Mouse (Mus musculus): ENCODE results near the gene Serpinb11. TPM values are rescaled to one million over a fixed set of nuclear protein-coding genes. Genes with fewer than 3 reads are reported as not detected.

Gene Serpinb11
- not detected in 2 replicates for polyA plus RNA-seq (2015; fragmentation: Nextera tagmentation; extraction: Ambion mirVana)

GRCm38 (mm10) chr1:107360898-107361297 is at the start of gene Serpinb11:
Gene Serpinb11 (plus strand): TSS chr1:107361198.
- 66% methylated on average over 1 of the region's 1 CpGs for WGBS
- no peaks in the 10 kb centered on the region for H3K4me1 ChIP-seq (replicated peaks)
- H3K9ac ChIP-seq (replicated peaks) = no peak within 1 kb of the TSS
- no peak within 1 kb of the TSS for H3K27ac ChIP-seq
- H3K4me3 ChIP-seq (replicated peaks) = no peak within 1 kb of the TSS
- no peak within 1 kb of the TSS for H3K4me2 ChIP-seq (replicated peaks)
- H3K27me3 ChIP-seq = no peaks in the 10 kb centered on the region
- ATAC-seq = no peak
- H3K9me3 ChIP-seq = no peaks in the 10 kb centered on the region
- H3K36me3 ChIP-seq = no peaks in the 10 kb centered on the region

GRCm38 (mm10) chr1:107345979-107346378 is 15.0 kb upstream of the Serpinb11 start:
- H3K9me3 ChIP-seq = no peaks in the 10 kb centered on the region
- H3K27ac ChIP-seq = no peak overlapping the region
- no peaks in the 10 kb centered on the region for H3K4me1 ChIP-seq (replicated peaks)
- no peak overlapping the region for H3K4me3 ChIP-seq (replicated peaks)
- H3K9ac ChIP-seq (replicated peaks) = no peak overlapping the region
- H3K4me2 ChIP-seq (replicated peaks) = no peak overlapping the region
- ATAC-seq = no peak
- H3K36me3 ChIP-seq = no peaks in the 10 kb centered on the region
- no peaks in the 10 kb centered on the region for H3K27me3 ChIP-seq

- no peak for ATAC-seq
- Histone ChIP-seq H3K36me3 (no peaks in the 10 kb centered on the region), H3K4me1 (replicated peaks) (no peaks in the 10 kb centered on the region), H3K9me3 (no peaks in the 10 kb centered on the region), H3K4me3 (replicated peaks) (no peak overlapping the region), H3K27ac (no peak overlapping the region), H3K27me3 (no peaks in the 10 kb centered on the region), H3K9ac (replicated peaks) (no peak overlapping the region), H3K4me2 (replicated peaks) (no peak overlapping the region)
- WGBS = 94% methylated on average over 2 of the region's 2 CpGs
Measured at GRCm38 (mm10) chr1:107346788-107347187, 14.2 kb upstream of the Serpinb11 start.

DNA sequence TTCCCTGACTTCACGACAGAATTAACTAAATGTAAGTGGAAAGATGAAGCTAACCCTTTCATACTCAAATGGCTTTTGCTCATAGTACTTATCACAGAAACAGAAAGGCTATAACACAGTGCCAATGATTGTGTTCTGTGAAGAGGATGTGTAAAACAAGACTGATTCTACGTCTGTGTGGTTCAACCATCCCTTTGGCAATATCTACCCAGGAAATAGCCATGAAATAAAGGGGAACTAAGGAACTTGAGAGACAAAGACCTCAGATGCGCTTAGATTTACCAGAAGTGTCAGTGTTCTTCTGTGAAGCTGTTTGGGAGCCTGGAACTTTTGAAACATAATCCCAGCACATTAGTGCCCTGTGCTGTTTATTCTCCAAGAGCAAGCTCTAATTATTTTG is 10.6 kb upstream of the Serpinb11 start:
- H3K27ac ChIP-seq = no peak overlapping the region
- no peaks in the 10 kb centered on the region for H3K36me3 ChIP-seq
- no peaks in the 10 kb centered on the region for H3K9me3 ChIP-seq
- no peak for ATAC-seq
- no peak overlapping the region for H3K4me2 ChIP-seq (replicated peaks)
- H3K4me1 ChIP-seq (replicated peaks) = no peaks in the 10 kb centered on the region
- WGBS = 57% methylated on average over 3 of the region's 3 CpGs
- H3K4me3 ChIP-seq (replicated peaks) = no peak overlapping the region
- H3K9ac ChIP-seq (replicated peaks) = no peak overlapping the region
- H3K27me3 ChIP-seq = no peaks in the 10 kb centered on the region

DNA sequence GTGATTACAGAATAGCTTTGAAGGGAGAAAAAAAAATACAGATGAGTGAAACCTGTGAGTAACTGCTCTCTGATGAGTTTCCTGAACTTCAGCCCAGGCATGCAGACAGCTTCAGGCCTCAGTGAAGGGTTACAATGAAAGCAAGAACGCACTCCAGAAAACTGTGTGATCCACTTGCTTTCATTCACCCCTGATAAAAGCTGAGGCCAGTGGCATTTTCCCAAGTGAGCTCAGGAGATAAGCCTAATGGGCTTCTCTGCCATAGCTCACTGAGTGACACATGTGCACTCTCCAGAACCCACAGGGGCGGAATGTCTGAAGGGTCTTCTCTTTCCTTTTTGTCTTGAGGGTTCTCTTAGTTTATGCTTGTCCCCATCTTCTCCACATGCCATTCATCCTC is 9.9 kb upstream of the Serpinb11 start:
- H3K27ac ChIP-seq = no peak overlapping the region
- H3K36me3 ChIP-seq = no peaks in the 10 kb centered on the region
- H3K9ac ChIP-seq (replicated peaks) = no peak overlapping the region
- no peak overlapping the region for H3K4me2 ChIP-seq (replicated peaks)
- 70% methylated on average over 2 of the region's 2 CpGs for WGBS
- no peak for ATAC-seq
- no peaks in the 10 kb centered on the region for H3K27me3 ChIP-seq
- H3K4me3 ChIP-seq (replicated peaks) = no peak overlapping the region
- H3K4me1 ChIP-seq (replicated peaks) = no peaks in the 10 kb centered on the region
- H3K9me3 ChIP-seq = no peaks in the 10 kb centered on the region

DNA sequence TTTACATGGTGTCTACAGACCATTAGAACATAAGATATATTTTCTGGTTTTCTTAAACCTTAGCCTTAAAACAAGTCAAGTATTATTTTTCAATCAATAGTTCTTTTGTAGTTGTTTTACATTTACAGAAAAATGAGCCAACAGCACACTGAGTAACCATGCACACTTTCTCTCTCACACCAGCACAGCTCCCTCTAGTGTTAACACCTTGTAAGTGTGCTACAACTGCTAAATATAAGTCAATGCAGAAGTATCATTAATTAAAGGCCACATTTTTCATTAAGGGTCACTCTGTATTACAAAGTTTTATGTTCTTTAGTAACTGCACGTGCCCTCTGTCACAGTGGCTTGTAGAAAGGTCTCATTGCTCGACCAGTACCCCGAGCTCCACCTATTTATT is 8.0 kb upstream of the Serpinb11 start:
- Histone ChIP-seq H3K4me1 (replicated peaks) (no peaks in the 10 kb centered on the region), H3K4me2 (replicated peaks) (no peak overlapping the region), H3K4me3 (replicated peaks) (no peak overlapping the region), H3K36me3 (no peaks in the 10 kb centered on the region), H3K27ac (no peak overlapping the region), H3K9ac (replicated peaks) (no peak overlapping the region), H3K9me3 (no peaks in the 10 kb centered on the region), H3K27me3 (no peaks in the 10 kb centered on the region)
- no peak for ATAC-seq
- 35% methylated on average over 3 of the region's 3 CpGs for WGBS

- H3K4me1 ChIP-seq (replicated peaks) = no peaks in the 10 kb centered on the region
- no peak for ATAC-seq
- no peaks in the 10 kb centered on the region for H3K36me3 ChIP-seq
- no peaks in the 10 kb centered on the region for H3K27me3 ChIP-seq
- no peaks in the 10 kb centered on the region for H3K9me3 ChIP-seq
- no peak overlapping the region for H3K4me3 ChIP-seq (replicated peaks)
- no peak overlapping the region for H3K9ac ChIP-seq (replicated peaks)
- no peak overlapping the region for H3K4me2 ChIP-seq (replicated peaks)
- H3K27ac ChIP-seq = no peak overlapping the region
- WGBS = 61% methylated on average over 7 of the region's 7 CpGs
Measured at GRCm38 (mm10) chr1:107365973-107366372, 5.0 kb downstream of the Serpinb11 start.

GRCm38 (mm10) chr1:107368944-107369343 is 7.9 kb downstream of the Serpinb11 start:
- Histone ChIP-seq H3K4me3 (replicated peaks) (no peak overlapping the region), H3K9me3 (no peaks in the 10 kb centered on the region), H3K4me2 (replicated peaks) (no peak overlapping the region), H3K27me3 (no peaks in the 10 kb centered on the region), H3K27ac (no peak overlapping the region), H3K4me1 (replicated peaks) (no peaks in the 10 kb centered on the region), H3K9ac (replicated peaks) (no peak overlapping the region), H3K36me3 (no peaks in the 10 kb centered on the region)
- 77% methylated on average over 2 of the region's 2 CpGs for WGBS
- no peak for ATAC-seq

- no peak overlapping the region for H3K27ac ChIP-seq
- H3K9me3 ChIP-seq = no peaks in the 10 kb centered on the region
- H3K27me3 ChIP-seq = no peaks in the 10 kb centered on the region
- no peak overlapping the region for H3K9ac ChIP-seq (replicated peaks)
- no peak overlapping the region for H3K4me2 ChIP-seq (replicated peaks)
- H3K36me3 ChIP-seq = no peaks in the 10 kb centered on the region
- WGBS = 84% methylated on average over 4 of the region's 4 CpGs
- H3K4me1 ChIP-seq (replicated peaks) = no peaks in the 10 kb centered on the region
- no peak for ATAC-seq
- no peak overlapping the region for H3K4me3 ChIP-seq (replicated peaks)
Measured at GRCm38 (mm10) chr1:107376952-107377351, 16.0 kb downstream of the Serpinb11 start.

DNA sequence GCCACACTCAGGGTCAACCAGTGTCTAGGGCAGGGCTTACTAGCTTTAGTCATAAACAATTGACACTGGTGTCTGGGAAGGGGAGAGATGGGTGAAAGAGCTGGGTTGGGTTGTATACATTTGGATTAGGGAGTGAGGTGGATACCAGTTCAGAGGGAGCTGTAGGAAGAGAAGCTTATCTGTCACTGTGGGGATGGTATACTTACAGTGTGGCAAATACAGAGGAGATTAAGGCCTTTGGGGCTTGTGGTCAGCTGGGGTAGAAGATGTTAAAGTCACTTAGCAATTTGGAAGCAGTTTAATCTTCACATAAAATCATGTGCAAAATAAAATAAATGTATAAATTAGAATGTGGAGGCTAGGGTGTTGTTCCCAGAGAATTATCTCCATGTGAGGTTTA is 17.4 kb downstream of the Serpinb11 start:
- H3K27me3 ChIP-seq = no peaks in the 10 kb centered on the region
- H3K27ac ChIP-seq = no peak overlapping the region
- no peaks in the 10 kb centered on the region for H3K36me3 ChIP-seq
- no peaks in the 10 kb centered on the region for H3K4me1 ChIP-seq (replicated peaks)
- no peak overlapping the region for H3K9ac ChIP-seq (replicated peaks)
- no peak overlapping the region for H3K4me2 ChIP-seq (replicated peaks)
- H3K4me3 ChIP-seq (replicated peaks) = no peak overlapping the region
- no peak for ATAC-seq
- no peaks in the 10 kb centered on the region for H3K9me3 ChIP-seq

DNA sequence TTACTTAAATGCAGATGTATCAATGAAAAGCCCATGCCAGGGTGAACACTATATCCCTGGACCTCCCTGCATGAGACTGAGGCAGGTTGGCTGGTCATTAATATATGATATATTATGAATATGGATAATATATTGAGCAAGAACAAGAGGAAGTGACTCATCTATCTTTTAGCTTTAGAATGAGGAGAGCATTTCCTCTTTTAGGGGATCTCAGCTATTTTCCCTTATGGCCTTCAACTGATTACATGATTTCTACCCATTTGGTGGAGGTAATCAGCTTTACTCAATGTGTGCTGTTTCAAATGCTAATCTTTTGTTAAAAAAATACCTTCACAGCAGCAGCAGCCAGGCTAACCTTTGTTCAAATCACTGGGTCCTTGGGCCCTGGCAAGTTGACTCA is 20.5 kb downstream of the Serpinb11 start:
- Histone ChIP-seq H3K4me2 (replicated peaks) (no peak overlapping the region), H3K4me3 (replicated peaks) (no peak overlapping the region), H3K36me3 (no peaks in the 10 kb centered on the region), H3K9ac (replicated peaks) (no peak overlapping the region), H3K27ac (no peak overlapping the region), H3K27me3 (no peaks in the 10 kb centered on the region), H3K4me1 (replicated peaks) (no peaks in the 10 kb centered on the region), H3K9me3 (no peaks in the 10 kb centered on the region)
- ATAC-seq = no peak

DNA sequence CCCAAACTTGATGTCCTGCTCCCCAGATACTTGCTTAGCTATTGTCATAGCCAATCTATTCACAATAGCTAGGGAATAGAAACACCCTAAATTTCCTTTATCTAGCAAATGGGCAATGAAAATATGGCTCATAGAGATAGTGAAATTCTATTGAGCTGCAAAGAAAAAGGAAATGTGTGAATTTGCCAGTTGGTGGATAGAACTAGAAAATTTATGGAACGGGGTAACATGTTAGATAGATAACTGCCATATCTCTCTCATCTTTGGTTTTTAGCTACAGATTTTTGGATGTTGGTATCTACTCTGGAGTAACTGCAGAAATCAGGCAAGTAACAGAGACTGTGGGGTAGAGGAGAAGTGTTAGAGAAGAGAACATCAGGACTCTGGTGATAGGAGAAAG is 21.4 kb downstream of the Serpinb11 start:
- WGBS = 88% methylated on average over 1 of the region's 1 CpGs
- Histone ChIP-seq H3K9me3 (no peaks in the 10 kb centered on the region), H3K4me3 (replicated peaks) (no peak overlapping the region), H3K4me2 (replicated peaks) (no peak overlapping the region), H3K27me3 (no peaks in the 10 kb centered on the region), H3K36me3 (no peaks in the 10 kb centered on the region), H3K4me1 (replicated peaks) (no peaks in the 10 kb centered on the region), H3K27ac (no peak overlapping the region), H3K9ac (replicated peaks) (no peak overlapping the region)
- no peak for ATAC-seq

- no peak for ATAC-seq
- WGBS = 94% methylated on average over 9 of the region's 9 CpGs
- Histone ChIP-seq H3K9ac (replicated peaks) (no peak overlapping the region), H3K27me3 (no peaks in the 10 kb centered on the region), H3K4me3 (replicated peaks) (no peak overlapping the region), H3K9me3 (no peaks in the 10 kb centered on the region), H3K27ac (no peak overlapping the region), H3K36me3 (no peaks in the 10 kb centered on the region), H3K4me2 (replicated peaks) (no peak overlapping the region), H3K4me1 (replicated peaks) (no peaks in the 10 kb centered on the region)
Measured at GRCm38 (mm10) chr1:107384532-107384931, 23.5 kb downstream of the Serpinb11 start.
